Mouse (Mus musculus) embryonic stem cell, embryonic (primary cell): ENCODE results near the gene Spib.

Experiments
- CTCF ChIA-PET, 4 experiments: fragments of 300-600 bp in 2 of 4; fragments of 350-600 bp in 2 of 4; sonication (Branson Sonifier 250); formaldehyde crosslinking; loops; one replicate each; lab custom pipeline; 2022; ENCODE audit warnings: inconsistent platforms in 2 of 4; lab: Charles Lee
- POLR2A ChIA-PET, 4 experiments: fragments of 300-600 bp in 2 of 4; fragments of 350-600 bp in 2 of 4; sonication (Branson Sonifier 250); formaldehyde crosslinking; loops; one replicate each; lab custom pipeline; 2022; ENCODE audit warnings: antibody characterized with exemption in 4 of 4, inconsistent platforms in 1 of 4; lab: Charles Lee

The Spib gene

GRCm38 (mm10) chr7:44495086-44495485 is 36.8 kb downstream of the Spib start:
- POLR2A ChIA-PET: interaction anchor here (0.5 to 7.2 kb wide), 24 partner anchors 8 to 270 kb away, joined by 3 to 100 read pairs (median 6); partner anchors contain the start of genes 1700028J19Rik (in 2 of the 4), 2410002F23Rik (in 2 of the 4), Josd2 (in 2 of the 4) and Izumo2 (in 1 of the 4)
- CTCF ChIA-PET: interaction anchor here in 3 of 4 experiments (0.6 to 3.1 kb wide), 7 partner anchors 9 to 355 kb away, joined by 3 to 23 read pairs (median 3); partner anchors contain the start of genes Atf5 (in 1 of the 3), Il4i1 (in 1 of the 3) and Nup62 (in 1 of the 3)

- ChIA-PET CTCF (interaction anchor here in 3 of 4 experiments (0.6 to 1.3 kb wide), 5 partner anchors 9 to 355 kb away, joined by 3 to 9 read pairs (median 3); partner anchors contain the start of genes Atf5 (in 1 of the 3), Il4i1 (in 1 of the 3) and Nup62 (in 1 of the 3)), POLR2A (interaction anchor here (0.5 to 7.2 kb wide), 17 partner anchors 8 to 248 kb away, joined by 3 to 100 read pairs (median 6); partner anchors contain the start of genes Josd2 (in 2 of the 4), 1700028J19Rik (in 1 of the 4) and 2410002F23Rik (in 1 of the 4))
These were observed 37.2 kb downstream of the Spib start for GRCm38 (mm10) chr7:44494681-44495080.

- CTCF ChIA-PET: interaction anchor here in 3 of 4 experiments (1.0 to 2.4 kb wide), 4 partner anchors 7 to 141 kb away, joined by 3 to 5 read pairs (median 3); no protein-coding TSS in a partner anchor
These were observed 39.6 kb downstream of the Spib start for GRCm38 (mm10) chr7:44492166-44492826.

GRCm38 (mm10) chr7:44491391-44491790 is 40.5 kb downstream of the Spib start:
- CTCF ChIA-PET: interaction anchor here in 2 of 4 experiments (0.5 to 2.4 kb wide), 2 partner anchors 27 to 123 kb away, joined by 5 to 15 read pairs; no protein-coding TSS in a partner anchor

More at GRCm38 (mm10) chr7:44492166-44492826, 39.6 kb downstream of the Spib start:
- POLR2A ChIA-PET: interaction anchor here in 2 of 4 experiments (0.6 to 1.3 kb wide), 6 partner anchors 21 to 142 kb away, joined by 3 read pairs; no protein-coding TSS in a partner anchor

GRCm38 (mm10) chr7:44490281-44490680 is 41.6 kb downstream of the Spib start:
- POLR2A ChIA-PET: interaction anchor here in 1 of 4 experiments (0.7 kb wide), 1 partner anchor 739 kb away, joined by 3 read pairs; no protein-coding TSS in a partner anchor

More at GRCm38 (mm10) chr7:44491391-44491790, 40.5 kb downstream of the Spib start:
- POLR2A ChIA-PET: interaction anchor here in 3 of 4 experiments (0.6 to 1.3 kb wide), 4 partner anchors 23 to 245 kb away, joined by 3 read pairs; partner anchors contain the start of genes 1700028J19Rik (in 1 of the 3) and 2410002F23Rik (in 1 of the 3)

GRCm38 (mm10) chr7:44488545-44488944 is 43.3 kb downstream of the Spib start:
- ChIA-PET POLR2A (interaction anchor here in 2 of 4 experiments (1.6 to 5.3 kb wide), 4 partner anchors 8 to 20 kb away, joined by 4 to 100 read pairs (median 50); partner anchors contain the start of genes Emc10 (in 2 of the 2), Fam71e1 (in 2 of the 2) and Josd2 (in 1 of the 2)), CTCF (interaction anchor here in 1 of 4 experiments (0.9 kb wide), 1 partner anchor 150 kb away, joined by 3 read pairs; no protein-coding TSS in a partner anchor)

More at GRCm38 (mm10) chr7:44490281-44490680, 41.6 kb downstream of the Spib start:
- CTCF ChIA-PET: interaction anchor here in 2 of 4 experiments (0.6 to 2.4 kb wide), 2 partner anchors 28 to 32 kb away, joined by 3 to 5 read pairs; no protein-coding TSS in a partner anchor

GRCm38 (mm10) chr7:44487936-44488335 is 43.9 kb downstream of the Spib start:
- POLR2A ChIA-PET: interaction anchor here in 2 of 4 experiments (1.0 to 5.3 kb wide), 7 partner anchors 8 to 183 kb away, joined by 3 to 100 read pairs (median 5); partner anchors contain the start of genes Emc10 (in 2 of the 2), Fam71e1 (in 2 of the 2) and Josd2 (in 1 of the 2)
- CTCF ChIA-PET: interaction anchor here in 1 of 4 experiments (3.5 kb wide), 1 partner anchor 9 kb away, joined by 23 read pairs; the partner anchor contains the start of genes Emc10 and Fam71e1

GRCm38 (mm10) chr7:44486927-44487575 is 44.8 kb downstream of the Spib start:
- CTCF ChIA-PET: interaction anchor here in 3 of 4 experiments (0.6 to 3.5 kb wide), 11 partner anchors 10 to 900 kb away, joined by 3 to 23 read pairs (median 4); partner anchors contain the start of genes Emc10 (in 1 of the 3) and Fam71e1 (in 1 of the 3)

GRCm38 (mm10) chr7:44485572-44486195 is 46.2 kb downstream of the Spib start:
- CTCF ChIA-PET: interaction anchor here (0.5 to 3.5 kb wide), 58 partner anchors 7 to 690 kb away, joined by 3 to 23 read pairs (median 4); partner anchors contain the start of genes Emc10 (in 2 of the 4), Fam71e1 (in 2 of the 4), Josd2 (in 1 of the 4) and Lrrc4b (in 1 of the 4)
- POLR2A ChIA-PET: interaction anchor here (0.5 to 5.3 kb wide), 71 partner anchors 8 to 1159 kb away, joined by 3 to 100 read pairs (median 4); partner anchors contain the start of genes Emc10 (in 3 of the 4), Fam71e1 (in 3 of the 4), Josd2 (in 3 of the 4) and 1700028J19Rik (in 1 of the 4)

More at GRCm38 (mm10) chr7:44486927-44487575, 44.8 kb downstream of the Spib start:
- POLR2A ChIA-PET: interaction anchor here in 3 of 4 experiments (0.7 to 5.3 kb wide), 23 partner anchors 9 to 241 kb away, joined by 3 to 100 read pairs (median 4); partner anchors contain the start of genes Emc10 (in 2 of the 3), Fam71e1 (in 2 of the 3), Josd2 (in 2 of the 3) and 1700028J19Rik (in 1 of the 3)

- ChIA-PET POLR2A (interaction anchor here (0.5 to 5.3 kb wide), 59 partner anchors 9 to 751 kb away, joined by 3 to 100 read pairs (median 4); partner anchors contain the start of genes Emc10 (in 3 of the 4), Fam71e1 (in 3 of the 4), Josd2 (in 3 of the 4) and 1700028J19Rik (in 1 of the 4)), CTCF (interaction anchor here (0.5 to 3.5 kb wide), 57 partner anchors 8 to 691 kb away, joined by 3 to 23 read pairs (median 4); partner anchors contain the start of genes Emc10 (in 1 of the 4), Fam71e1 (in 1 of the 4), Josd2 (in 1 of the 4) and Lrrc4b (in 1 of the 4))
These were observed 46.9 kb downstream of the Spib start for GRCm38 (mm10) chr7:44484841-44485571.

- ChIA-PET POLR2A (interaction anchor here in 2 of 4 experiments (0.5 to 1.6 kb wide), 3 partner anchors 16 to 608 kb away, joined by 4 to 6 read pairs (median 5); partner anchors contain the start of genes Josd2 (in 1 of the 2) and Rcn3 (in 1 of the 2)), CTCF (interaction anchor here in 3 of 4 experiments (0.5 to 3.5 kb wide), 3 partner anchors 13 to 85 kb away, joined by 3 to 23 read pairs (median 4); partner anchors contain the start of genes Emc10 (in 1 of the 3) and Fam71e1 (in 1 of the 3))
These were observed 47.8 kb downstream of the Spib start for GRCm38 (mm10) chr7:44484109-44484508.

GRCm38 (mm10) chr7:44482836-44483435 is 48.9 kb downstream of the Spib start:
- ChIA-PET POLR2A (no interaction called here), CTCF (no interaction called here)
